Mouse (Mus musculus) CH12.LX (cell line): ENCODE measurements around the gene Fntb. TPM values are rescaled to one million over a fixed set of nuclear protein-coding genes. Genes with fewer than 3 reads are reported as not detected.

ENCODE experiments used
- DNase-seq: peaks from one replicate; pipeline ENCODE4 v3.0.0-alpha.2; 2013; ENCODE audit errors: extremely low read depth
- H3K27ac ChIP-seq: 2 replicates; pipeline ENCODE4 v1.5.1; 2012; ENCODE audit warnings: low read depth, mild to moderate bottlenecking, control low read depth, moderate library complexity; ENCODE audit not compliant: insufficient read depth
- H3K27me3 ChIP-seq: replicated peaks from 2 replicates; pipeline ENCODE3; 2012; ENCODE audit warnings: inconsistent platforms
- H3K36me3 ChIP-seq, 2 experiments: replicated peaks in 1 of 2; 2 replicates each; pipeline versions ENCODE3 to v1.6.1; 2012; ENCODE audit warnings: inconsistent platforms in 1 of 2, low read length in 1 of 2, mild to moderate bottlenecking in 1 of 2, mixed read lengths in 1 of 2, moderate library complexity in 1 of 2; ENCODE audit not compliant: control insufficient read depth in 1 of 2, insufficient read depth in 1 of 2
- H3K4me1 ChIP-seq, 2 experiments: 2 replicates each; pipeline ENCODE4 v1.6.1; 2012; ENCODE audit warnings: inconsistent platforms in 1 of 2, moderate library complexity in 1 of 2; ENCODE audit not compliant: insufficient read depth in 2 of 2, control insufficient read depth in 1 of 2
- H3K4me2 ChIP-seq: 2 replicates; pipeline ENCODE4 v1.6.1; 2012; ENCODE audit warnings: low read depth, mild to moderate bottlenecking, control low read depth; ENCODE audit not compliant: poor library complexity, insufficient read depth, severe bottlenecking
- H3K4me3 ChIP-seq, 3 experiments: fragments of 150-350 bp in 1 of 3; sonication (generic) in 1 of 3; replicated peaks in 1 of 3; 2 replicates each; pipeline versions ENCODE3 to v1.5.1; 2011 to 2012; ENCODE audit warnings: low read depth in 2 of 3, low read length in 2 of 3, mild to moderate bottlenecking in 2 of 3, moderate library complexity in 2 of 3, control low read depth in 1 of 3, improper control_type of control experiment in 1 of 3, inconsistent platforms in 1 of 3, mixed read lengths in 1 of 3; ENCODE audit not compliant: poor library complexity in 1 of 3
- H3K79me2 ChIP-seq: replicated peaks from 2 replicates; pipeline ENCODE4 v1.6.1; 2012; ENCODE audit warnings: mild to moderate bottlenecking, moderate library complexity; ENCODE audit not compliant: control insufficient read depth, poor library complexity, insufficient read depth, severe bottlenecking; ENCODE audit errors: extremely low read depth
- H3K9ac ChIP-seq: 2 replicates; pipeline ENCODE4 v1.6.1; 2012; ENCODE audit warnings: low read depth, mild to moderate bottlenecking, control low read depth, moderate library complexity; ENCODE audit not compliant: insufficient read depth
- H3K9me3 ChIP-seq: replicated peaks from 2 replicates; pipeline ENCODE3; 2012; ENCODE audit warnings: low read length, inconsistent platforms, mixed read lengths
- BHLHE40 ChIP-seq: IDR thresholded peaks from 2 replicates; pipeline ENCODE4 v1.6.1; 2011; ENCODE audit warnings: mild to moderate bottlenecking, low read depth, low read length, improper control_type of control experiment
- CHD1 ChIP-seq: IDR thresholded peaks from 2 replicates; pipeline ENCODE4 v1.6.1; 2012; ENCODE audit warnings: low read depth, low read length, improper control_type of control experiment, inconsistent platforms
- E2F4 ChIP-seq: IDR thresholded peaks from 2 replicates; pipeline ENCODE4 v1.6.1; 2011; ENCODE audit warnings: low read depth, low read length, improper control_type of control experiment; ENCODE audit not compliant: insufficient replicate concordance
- ELF1 ChIP-seq: IDR thresholded peaks from 2 replicates; pipeline ENCODE4 v1.6.1; 2014; ENCODE audit warnings: low read depth, mild to moderate bottlenecking, inconsistent platforms, low read length, improper control_type of control experiment
- ETS1 ChIP-seq: conservative IDR thresholded peaks from 2 replicates; pipeline ENCODE4 v1.6.1; 2012; ENCODE audit warnings: low read depth, mild to moderate bottlenecking, inconsistent platforms, low read length, improper control_type of control experiment, moderate library complexity
- GABPA ChIP-seq: IDR thresholded peaks from 2 replicates; pipeline ENCODE4 v1.6.1; 2012; ENCODE audit warnings: low read depth, low read length, improper control_type of control experiment, inconsistent platforms; ENCODE audit not compliant: insufficient replicate concordance
- IRF4 ChIP-seq: IDR thresholded peaks from 2 replicates; pipeline ENCODE4 v1.6.1; 2014; ENCODE audit warnings: low read depth, mild to moderate bottlenecking, inconsistent platforms, low read length, improper control_type of control experiment
- JUN ChIP-seq: IDR thresholded peaks from 2 replicates; pipeline ENCODE4 v1.6.1; 2011; ENCODE audit warnings: low read depth, mild to moderate bottlenecking, low read length, improper control_type of control experiment, moderate library complexity; ENCODE audit not compliant: insufficient read depth
- JUND ChIP-seq: conservative IDR thresholded peaks from 2 replicates; pipeline ENCODE4 v1.6.1; 2011; ENCODE audit warnings: low read depth, low read length, improper control_type of control experiment
- MAFK ChIP-seq: IDR thresholded peaks from 2 replicates; pipeline ENCODE4 v1.6.1; 2011; ENCODE audit warnings: low read length, improper control_type of control experiment; ENCODE audit not compliant: insufficient replicate concordance
- MAX ChIP-seq: IDR thresholded peaks from 2 replicates; pipeline ENCODE4 v1.6.1; 2011; ENCODE audit warnings: low read length, improper control_type of control experiment
- MAZ ChIP-seq: IDR thresholded peaks from 2 replicates; pipeline ENCODE4 v1.6.1; 2012; ENCODE audit warnings: low read depth, mild to moderate bottlenecking, inconsistent platforms, low read length, improper control_type of control experiment, moderate library complexity
- MEF2A ChIP-seq: IDR thresholded peaks from 2 replicates; pipeline ENCODE4 v1.6.1; 2014; ENCODE audit warnings: low read depth, mild to moderate bottlenecking, inconsistent platforms, low read length, improper control_type of control experiment, borderline replicate concordance
- MXI1 ChIP-seq: IDR thresholded peaks from 2 replicates; pipeline ENCODE4 v1.6.1; 2011; ENCODE audit warnings: mild to moderate bottlenecking, low read depth, low read length, improper control_type of control experiment
- NRF1 ChIP-seq: IDR thresholded peaks from 2 replicates; pipeline ENCODE4 v1.6.1; 2014; ENCODE audit warnings: low read depth, mild to moderate bottlenecking, inconsistent platforms, low read length, improper control_type of control experiment, moderate library complexity
- PAX5 ChIP-seq: IDR thresholded peaks from 2 replicates; pipeline ENCODE4 v1.6.1; 2012; ENCODE audit warnings: low read length, inconsistent platforms, mixed read lengths
- POLR2A ChIP-seq: IDR thresholded peaks from 2 replicates; pipeline ENCODE4 v1.6.1; 2011; ENCODE audit warnings: low read depth, mild to moderate bottlenecking, improper control_type of control experiment, low read length
- POLR2AphosphoS2 ChIP-seq: IDR thresholded peaks from 2 replicates; pipeline ENCODE4 v1.6.1; 2011; ENCODE audit warnings: low read depth, low read length, improper control_type of control experiment
- RAD21 ChIP-seq: IDR thresholded peaks from 2 replicates; pipeline ENCODE4 v1.6.1; 2011; ENCODE audit warnings: low read depth, mild to moderate bottlenecking, low read length, improper control_type of control experiment, moderate library complexity
- RCOR1 ChIP-seq: conservative IDR thresholded peaks from 2 replicates; pipeline ENCODE4 v1.6.1; 2012; ENCODE audit warnings: low read depth, mild to moderate bottlenecking, inconsistent platforms, low read length, improper control_type of control experiment
- SIN3A ChIP-seq: IDR thresholded peaks from 2 replicates; pipeline ENCODE4 v1.6.1; 2012; ENCODE audit warnings: low read length, improper control_type of control experiment, inconsistent platforms
- SMC3 ChIP-seq: IDR thresholded peaks from 2 replicates; pipeline ENCODE4 v1.6.1; 2011; ENCODE audit warnings: low read depth, low read length, improper control_type of control experiment
- TBP ChIP-seq: conservative IDR thresholded peaks from 2 replicates; pipeline ENCODE4 v1.6.1; 2011; ENCODE audit warnings: low read depth, low read length, improper control_type of control experiment
- TCF12 ChIP-seq: IDR thresholded peaks from 2 replicates; pipeline ENCODE4 v1.6.1; 2014; ENCODE audit warnings: low read depth, mild to moderate bottlenecking, inconsistent platforms, low read length, improper control_type of control experiment
- USF2 ChIP-seq: conservative IDR thresholded peaks from 2 replicates; pipeline ENCODE4 v1.6.1; 2011; ENCODE audit warnings: low read depth, low read length, improper control_type of control experiment
- ZMIZ1 ChIP-seq: IDR thresholded peaks from 2 replicates; pipeline ENCODE4 v1.6.1; 2012; ENCODE audit warnings: low read depth, mild to moderate bottlenecking, inconsistent platforms, low read length, improper control_type of control experiment
- dilution Hi-C: fragments of 300-500 bp; cut with MboI; formaldehyde crosslinking; loops from 2 replicates; pipeline ENCODE4 v1.14.3; 2020; ENCODE audit warnings: low sequenced_read_pairs; ENCODE audit not compliant: extremely low pct_unique_long_range_greater_than_20kb, extremely low pct_ligation_motif_present
- in situ Hi-C: fragments of 300-500 bp; cut with MboI; formaldehyde crosslinking; loops from 3 replicates; pipeline ENCODE4 v1.14.3; 2019; ENCODE audit warnings: low sequenced_read_pairs, low pct_ligation_motif_present, low pct_unique_long_range_greater_than_20kb, mixed read lengths
- polyA plus RNA-seq: library from polyadenylated mRNA; unstranded; fragments of >175 nt; gene quantifications from 2 replicates; pipeline ENCODE4 v1.2.1, GENCODE M21; 2012; ENCODE audit warnings: low read depth; ENCODE audit not compliant: insufficient read length
- total RNA-seq, 2 experiments: library from RNA; depleted of rRNA; stranded (reverse); fragments of 300-350 nt in 1 of 2; fragments of >200 nt in 1 of 2; gene quantifications; 2 replicates each; pipeline ENCODE4 v1.2.3; 2012 to 2014

The Fntb gene
- total and polyA plus RNA-seq, 3 experiments, result 5.6 to 19.5 (median 9.2) TPM

GRCm38 (mm10) chr12:76920990-76921389 is 155.6 kb downstream of the Fntb start:
- in situ Hi-C loops, result no loop called here
- no peak for TF ChIP-seq BHLHE40
- no peak for TF ChIP-seq ETS1
- no peak for TF ChIP-seq GABPA
- no peak for TF ChIP-seq MAZ
- TF ChIP-seq POLR2AphosphoS2, result no peak
- no peak for TF ChIP-seq MAFK
- TF ChIP-seq ELF1, result no peak
- TF ChIP-seq JUN, result no peak
- TF ChIP-seq MXI1, result no peak
- no peak for TF ChIP-seq TCF12
- TF ChIP-seq TBP, result no peak
- no peak for TF ChIP-seq E2F4
- TF ChIP-seq SMC3, result no peak
- no peak for TF ChIP-seq RAD21
- TF ChIP-seq MEF2A, result no peak
- no peak for TF ChIP-seq POLR2A
- no peak for TF ChIP-seq JUND
- TF ChIP-seq SIN3A, result no peak
- no peak for TF ChIP-seq NRF1
- no peaks in the 10 kb centered on the region for H3K4me1 ChIP-seq

DNA sequence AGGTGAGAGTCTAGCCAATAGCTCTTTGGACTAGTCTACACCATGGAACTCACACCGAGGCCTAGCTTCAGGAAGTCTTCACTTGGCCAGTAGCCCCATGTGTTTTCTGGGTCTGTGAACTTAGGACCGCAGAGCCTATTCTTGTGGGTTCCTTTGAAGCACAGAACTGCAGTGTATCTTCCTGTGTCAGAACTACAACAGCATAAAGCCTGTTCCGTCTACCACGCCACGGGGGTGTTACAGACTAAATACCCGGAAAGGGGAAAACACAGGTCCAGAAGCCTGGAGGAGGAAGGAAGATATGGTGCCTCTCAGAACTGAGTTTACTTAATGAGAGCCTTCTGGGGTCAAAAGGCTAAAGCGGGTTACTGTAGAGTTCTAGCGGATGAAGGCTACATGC is 157.7 kb downstream of the Fntb start:
- in situ Hi-C loops, result no loop called here
- no peak overlapping the region for H3K9ac ChIP-seq
- peaks cover 5 to 62% of the 10 kb centered on the region in 2 experiments for H3K36me3 ChIP-seq
- H3K27me3 ChIP-seq, result no peaks in the 10 kb centered on the region
- no peak for TF ChIP-seq ZMIZ1
- TF ChIP-seq MAX, result no peak
- no peak for TF ChIP-seq JUND
- TF ChIP-seq E2F4, result no peak
- no peak for TF ChIP-seq IRF4
- TF ChIP-seq CHD1, result no peak
- TF ChIP-seq TBP, result no peak
- TF ChIP-seq RCOR1, result no peak
- no peak for TF ChIP-seq SMC3
- TF ChIP-seq USF2, result no peak
- TF ChIP-seq POLR2AphosphoS2, result no peak
- no peak for TF ChIP-seq PAX5
- TF ChIP-seq TCF12, result no peak
- no peak for TF ChIP-seq JUN
- no peak overlapping the region for H3K4me3 ChIP-seq
- dilution Hi-C loops, result no loop called here
- H3K79me2 ChIP-seq, result no peaks in the 10 kb centered on the region
- no peak overlapping the region for H3K27ac ChIP-seq
- no peaks in the 10 kb centered on the region for H3K9me3 ChIP-seq
- H3K4me1 ChIP-seq, result no peaks in the 10 kb centered on the region
- no peak for DNase-seq
- H3K4me2 ChIP-seq, result no peak overlapping the region

More at GRCm38 (mm10) chr12:76920990-76921389, 155.6 kb downstream of the Fntb start:
- DNase-seq, result no peak
- Histone ChIP-seq H3K27ac (no peak overlapping the region), H3K4me2 (no peak overlapping the region), H3K9ac (no peak overlapping the region), H3K27me3 (no peaks in the 10 kb centered on the region), H3K9me3 (no peaks in the 10 kb centered on the region), H3K4me3 (no peak overlapping the region), H3K36me3 (peaks cover 5 to 66% of the 10 kb centered on the region in 2 experiments), H3K79me2 (no peaks in the 10 kb centered on the region)
- dilution Hi-C loops, result no loop called here
